Mouse (Mus musculus): ENCODE measurements around the gene Pnp2. TPM values are rescaled to one million over a fixed set of nuclear protein-coding genes. Genes with fewer than 3 reads are reported as not detected.

The Pnp2 gene
- total and polyA plus RNA-seq, 3 experiments: 0.65 to 1.7 TPM; not detected in 1

DNA sequence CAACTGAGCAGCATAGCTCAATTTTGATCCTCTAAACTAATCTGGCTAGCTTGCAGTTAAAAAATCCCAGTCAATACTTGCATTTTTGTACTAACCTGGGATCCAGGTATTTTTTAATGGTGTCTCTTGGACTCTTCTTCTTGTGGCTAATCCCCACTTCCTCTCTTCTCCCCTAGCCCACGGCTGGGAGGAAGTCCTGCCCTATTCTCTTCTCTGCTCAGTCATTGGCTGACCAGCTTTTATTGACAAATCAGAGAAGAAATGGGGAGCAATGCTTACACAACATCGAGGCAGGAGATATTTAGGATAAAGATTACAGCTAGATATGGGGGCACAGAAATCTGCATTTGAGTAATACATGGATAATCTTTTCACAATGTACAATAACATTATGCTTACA lies 16.9 kb upstream of the Pnp2 start (continued):
- TF ChIP-seq NELFE (IDR thresholded peaks at IDR 0.05; ENCODE audit: low read depth, low read length) (peak; percentile 62; the same call in 1 of the 2 replicates), JUND (IDR thresholded peaks at IDR 0.05; ENCODE audit: low read depth, low read length) (no peak)

DNA sequence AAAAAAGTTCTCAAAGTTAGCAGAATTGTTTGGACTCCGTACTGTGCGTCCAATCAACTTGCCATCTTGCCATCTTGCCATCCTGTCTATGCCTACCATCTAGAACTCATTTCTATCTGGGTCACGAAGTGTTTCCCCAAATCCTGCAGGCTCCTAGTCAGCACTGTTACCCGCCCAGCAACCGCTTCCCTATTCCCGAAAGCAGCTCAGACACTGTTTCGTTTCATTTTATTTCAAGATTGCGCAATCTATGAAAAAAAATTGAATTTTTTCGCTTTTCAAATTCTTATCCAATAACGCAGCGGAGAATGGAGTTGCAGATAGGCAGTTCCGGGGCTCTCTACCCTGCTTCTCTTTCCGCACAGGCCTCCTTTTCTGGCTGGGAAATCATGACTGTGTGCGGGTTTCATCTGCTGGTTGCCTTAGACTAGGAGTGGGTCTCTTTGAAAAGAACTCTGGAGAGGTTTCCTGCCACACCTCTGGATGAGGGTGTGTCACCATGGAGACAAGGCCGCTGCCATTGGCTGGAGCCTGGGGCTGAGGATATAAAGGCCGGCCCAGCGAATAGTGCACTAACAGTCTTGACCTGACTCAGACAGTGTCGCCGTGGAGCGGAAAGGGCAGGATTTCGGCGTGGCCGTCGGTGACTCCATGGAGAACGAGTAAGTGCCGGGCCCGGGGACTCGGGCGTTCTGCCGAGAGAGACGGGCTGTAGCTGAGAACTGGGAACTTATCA lies 11.7 kb upstream of the Pnp2 start, which contains the start of gene Gm49342:
Gene Gm49342 (plus strand): TSS at position 586 of the 736 bp plus-strand sequence.
- Histone ChIP-seq H3K27ac (ENCODE audit: control insufficient read depth, low read depth, low read length) (peak within 1 kb of the TSS; percentile 91), H3K27me3 (ENCODE audit: control insufficient read depth in 1 of 2, insufficient read depth in 2 of 2, low read length in 2 of 2) (no peaks in the 10 kb centered on the region), H3K36me3 (ENCODE audit: control insufficient read depth in 1 of 2, insufficient read depth in 2 of 2, low read length in 2 of 2) (peaks cover 0 to 7% of the 10 kb centered on the region in 2 experiments; a peak in 2 of 4 replicates), H3K4me1 (ENCODE audit: control insufficient read depth in 1 of 2, insufficient read depth in 2 of 2, low read length in 2 of 2) (peaks cover 0 to 7% of the 10 kb centered on the region in 2 experiments; a peak in 2 of 4 replicates), H3K79me2 (ENCODE audit: control insufficient read depth, insufficient read depth, low read length, poor library complexity) (no peaks in the 10 kb centered on the region; the same call in 1 of the 2 replicates), H3K9ac (ENCODE audit: control insufficient read depth, low read depth, low read length, poor library complexity, severe bottlenecking) (peak within 1 kb of the TSS; percentile 61), H3K4me3 (ENCODE audit: control insufficient read depth in 1 of 2, insufficient read depth in 1 of 2, low read depth in 2 of 2, low read length in 2 of 2) (peak within 1 kb of the TSS; percentile 63 to 96), H3K9me3 (replicated peaks; ENCODE audit: insufficient read depth, low read length) (no peaks in the 10 kb centered on the region)
- DNase-seq (ENCODE audit: low read depth, low spot score): peak; percentile 95
- TF ChIP-seq ETS1 (IDR thresholded peaks at IDR 0.05; ENCODE audit: low read depth, low read length): peak; percentile 30; the same call in 1 of the 2 replicates
- TF ChIP-seq CHD1 (IDR thresholded peaks at IDR 0.05; ENCODE audit: low read depth, low read length): no peak
- TF ChIP-seq HCFC1 (IDR thresholded peaks at IDR 0.05; ENCODE audit: low read depth, low read length): peak; percentile 56; the same call in 1 of the 2 replicates
- no peak for TF ChIP-seq E2F4 (IDR thresholded peaks at IDR 0.05; ENCODE audit: borderline replicate concordance, low read depth, low read length)
- TF ChIP-seq BHLHE40 (IDR thresholded peaks at IDR 0.05; ENCODE audit: borderline replicate concordance, low read depth, low read length): peak; percentile 12; the same call in 1 of the 2 replicates
- TF ChIP-seq TBP (IDR thresholded peaks at IDR 0.05; ENCODE audit: low read depth, low read length): peak; percentile 96
- TF ChIP-seq POLR2AphosphoS5 (IDR thresholded peaks at IDR 0.05; ENCODE audit: borderline replicate concordance, low read depth, low read length): peak; percentile 81; the same call in 1 of the 2 replicates
- peak; percentile 28; the same call in 1 of the 2 replicates for TF ChIP-seq ELF1 (IDR thresholded peaks at IDR 0.05; ENCODE audit: low read depth, low read length)
- TF ChIP-seq MYB (IDR thresholded peaks at IDR 0.05; ENCODE audit: low read depth, low read length): 0 out of 2 replicates have a peak, but pooled peaks have one; percentile 19
- no peak for TF ChIP-seq MAZ (IDR thresholded peaks at IDR 0.05; ENCODE audit: low read depth, low read length)
- no peak for TF ChIP-seq CHD2 (IDR thresholded peaks at IDR 0.05; ENCODE audit: low read length)
- peak; percentile 74 for TF ChIP-seq ZNF384 (IDR thresholded peaks at IDR 0.05; ENCODE audit: low read depth, low read length)
- peak; percentile 7 to 48; a peak in 2 of 4 replicates for TF ChIP-seq EP300 (IDR thresholded peaks at IDR 0.05; ENCODE audit: low read depth in 1 of 2, low read length in 2 of 2)
- peak; percentile 71 for TF ChIP-seq MXI1 (IDR thresholded peaks at IDR 0.05; ENCODE audit: low read depth, low read length)
- peak; percentile 94 for TF ChIP-seq NELFE (IDR thresholded peaks at IDR 0.05; ENCODE audit: low read depth, low read length)
- TF ChIP-seq KAT2A (conservative IDR thresholded peaks at IDR 0.05; ENCODE audit: low read depth, low read length): no peak
- peak; percentile 16; the same call in 1 of the 2 replicates for TF ChIP-seq TAL1 (IDR thresholded peaks at IDR 0.05; ENCODE audit: low read length)
- TF ChIP-seq ZMIZ1 (IDR thresholded peaks at IDR 0.05; ENCODE audit: low read depth, low read length): peak; percentile 99
- peak; percentile 50; the same call in 1 of the 2 replicates for TF ChIP-seq MAX (IDR thresholded peaks at IDR 0.05; ENCODE audit: low read length)
- TF ChIP-seq USF1 (IDR thresholded peaks at IDR 0.05; ENCODE audit: low read depth, low read length): no peak
- no peak for TF ChIP-seq RCOR1 (IDR thresholded peaks at IDR 0.05; ENCODE audit: low read depth, low read length)
- peak; percentile 88 for TF ChIP-seq POLR2AphosphoS2 (IDR thresholded peaks at IDR 0.05; ENCODE audit: low read length)
- TF ChIP-seq POLR2A (IDR thresholded peaks at IDR 0.05; ENCODE audit: control insufficient read depth in 1 of 2, insufficient read depth in 1 of 2, low read depth in 1 of 2, low read length in 2 of 2, poor library complexity in 1 of 2): peak; percentile 79 to 93
- TF ChIP-seq GATA1 (IDR thresholded peaks at IDR 0.05; ENCODE audit: low read depth, low read length): peak; percentile 38; the same call in 1 of the 2 replicates
- no peak for TF ChIP-seq JUND (IDR thresholded peaks at IDR 0.05; ENCODE audit: low read depth, low read length)
